Mouse (Mus musculus) embryonic facial prominence, embryonic 14.5 days (tissue): ENCODE results near the gene Scand1. TPM values are rescaled to one million over a fixed set of nuclear protein-coding genes. Genes with fewer than 3 reads are reported as not detected.
A peak's percentile ranks its signal among the peaks of the same experiment; 100 is the strongest.

Source experiments
- ATAC-seq: fragments of 200-750 bp; cut with Nextera tagmentation; 2 replicates; pipeline ENCODE4 v1.8.0; 2017; ENCODE audit warnings: low read depth, moderate number of reproducible peaks, moderate TSS enrichment
- DNase-seq: peaks from one replicate; pipeline ENCODE4 v3.0.0-alpha.2; 2015; ENCODE audit warnings: low spot score
- H3K27ac ChIP-seq: fragments of 300-500 bp; sonication (generic); replicated peaks from 2 replicates; pipeline ENCODE4 v1.5.1; 2014; ENCODE audit warnings: low read depth, mild to moderate bottlenecking, low read length, moderate library complexity
- H3K27me3 ChIP-seq: fragments of 300-500 bp; sonication (generic); replicated peaks from 2 replicates; pipeline ENCODE4 v1.6.1; 2014; ENCODE audit warnings: low read length; ENCODE audit not compliant: control insufficient read depth, insufficient read depth
- H3K36me3 ChIP-seq: fragments of 300-500 bp; sonication (generic); 2 replicates; pipeline ENCODE4 v1.6.1; 2014; ENCODE audit warnings: low read length, mixed read lengths; ENCODE audit not compliant: control insufficient read depth, insufficient read depth
- H3K4me1 ChIP-seq: fragments of 300-500 bp; sonication (generic); 2 replicates; pipeline ENCODE4 v1.6.1; 2014; ENCODE audit warnings: antibody characterized with exemption, low read length; ENCODE audit not compliant: control insufficient read depth, insufficient read depth
- H3K4me2 ChIP-seq: fragments of 300-500 bp; sonication (generic); 2 replicates; pipeline ENCODE4 v1.6.1; 2014; ENCODE audit warnings: low read depth, mild to moderate bottlenecking, low read length, moderate library complexity, mixed read lengths
- H3K4me3 ChIP-seq: fragments of 300-500 bp; sonication (generic); 2 replicates; pipeline ENCODE4 v1.5.1; 2014; ENCODE audit warnings: low read depth, mild to moderate bottlenecking, low read length
- H3K9ac ChIP-seq: fragments of 300-500 bp; sonication (generic); 2 replicates; pipeline ENCODE4 v1.6.1; 2014; ENCODE audit warnings: low read depth, mild to moderate bottlenecking, low read length, moderate library complexity, mixed read lengths
- H3K9me3 ChIP-seq: fragments of 300-500 bp; sonication (generic); 2 replicates; pipeline ENCODE4 v1.6.1; 2016; ENCODE audit warnings: low read length; ENCODE audit not compliant: control insufficient read depth
- WGBS: fragments of 180-500 bp; shearing (Covaris S2); extraction: QIAGEN DNeasy Blood & Tissue Kit; methylation state at CpG from one replicate; pipeline ENCODE4 v1.1.7; 2014; 5-methylcytosine and 5-hydroxymethylcytosine counted together
- microRNA-seq: library from miRNA; unstranded; fragments of <30 nt; microRNA quantifications from one replicate; pipeline ENCODE4, GENCODE M21; 2016; ENCODE audit warnings: borderline number of aligned reads
- polyA plus RNA-seq: library from polyadenylated mRNA; unstranded; fragments of >200 nt; fragmentation: Nextera tagmentation; extraction: Ambion mirVana; gene quantifications from 2 replicates; pipeline ENCODE4 v1.2.1, GENCODE M21; 2014

Scand1 gene
- polyA plus RNA-seq, 1 experiment from 2014 or later: 59.8 TPM

DNA sequence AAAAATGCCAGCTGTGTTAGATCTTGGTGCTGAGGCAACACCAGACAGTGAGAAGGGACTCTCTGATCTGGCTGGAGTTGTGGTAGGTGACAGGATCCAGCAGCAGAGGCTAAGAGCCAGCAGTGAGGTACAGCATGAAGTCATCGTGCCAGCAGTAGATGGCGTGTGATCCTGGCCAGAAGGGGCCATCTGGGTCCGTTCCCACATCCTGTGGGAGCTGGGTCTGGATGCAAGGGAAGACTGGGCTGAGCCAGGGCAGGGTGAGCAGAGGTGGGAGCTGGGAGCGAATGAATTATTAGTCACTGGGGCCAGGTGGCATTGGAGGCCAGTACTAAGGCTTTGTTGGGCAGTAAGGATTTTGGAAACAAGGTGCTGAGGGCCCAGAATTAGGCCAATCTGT is 31.3 kb downstream of the Scand1 start:
- no peak for ATAC-seq
- DNase-seq: no peak
- H3K4me2 ChIP-seq: no peak overlapping the region
- H3K4me1 ChIP-seq: no peaks in the 10 kb centered on the region
- 91% methylated on average over 4 of the region's 4 CpGs for WGBS
- H3K9ac ChIP-seq: no peak overlapping the region
- no peak overlapping the region for H3K4me3 ChIP-seq
- no peaks in the 10 kb centered on the region for H3K9me3 ChIP-seq
- H3K27me3 ChIP-seq: no peaks in the 10 kb centered on the region
- H3K27ac ChIP-seq: no peak overlapping the region
- peaks cover 45% of the 10 kb centered on the region for H3K36me3 ChIP-seq

DNA sequence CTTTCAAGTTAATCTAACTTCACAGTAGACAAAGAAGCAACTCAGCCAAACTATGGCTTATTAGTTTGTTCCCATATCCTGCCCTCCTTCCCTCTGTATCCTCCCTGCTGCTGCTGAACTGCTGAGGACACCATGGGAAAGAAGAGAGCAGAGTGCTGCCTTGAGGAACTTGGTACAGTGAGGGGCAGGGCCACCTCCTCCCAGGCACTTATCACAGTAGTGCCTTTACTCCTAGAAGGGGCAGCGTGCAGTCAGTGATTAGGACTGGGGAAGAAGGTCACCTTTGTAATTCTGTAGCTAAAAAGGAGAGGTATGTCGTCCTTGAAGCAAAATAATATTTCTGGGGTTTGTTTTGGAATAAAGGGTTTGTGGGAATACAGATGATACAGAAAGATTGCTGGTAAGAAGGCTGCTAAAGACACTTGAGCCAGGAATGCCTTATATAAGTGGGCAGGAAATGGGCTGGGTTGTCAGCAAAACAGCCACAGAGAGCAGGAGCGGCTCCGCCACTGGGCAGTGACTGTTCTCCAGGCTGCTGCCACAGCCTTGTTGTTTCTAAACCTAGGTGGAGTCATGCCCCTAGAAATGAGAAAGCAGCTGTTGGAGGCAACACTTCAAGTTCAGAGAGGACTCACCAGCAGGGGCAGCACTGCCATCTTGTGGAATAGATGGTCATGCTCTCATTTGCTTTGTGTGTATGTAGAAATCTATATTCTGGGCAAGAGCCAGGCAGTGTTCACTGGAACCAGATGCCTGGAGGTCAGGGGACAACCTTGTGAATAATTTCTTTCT is 34.1 kb downstream of the Scand1 start:
- H3K4me2 ChIP-seq: no peak overlapping the region
- peak; percentile 94 for DNase-seq
- H3K36me3 ChIP-seq: peaks cover 46% of the 10 kb centered on the region
- no peaks in the 10 kb centered on the region for H3K4me1 ChIP-seq
- WGBS: 52% methylated on average over 4 of the region's 4 CpGs
- no peaks in the 10 kb centered on the region for H3K27me3 ChIP-seq
- H3K4me3 ChIP-seq: no peak overlapping the region
- H3K27ac ChIP-seq: no peak overlapping the region; the same call in 1 of the 2 replicates
- H3K9me3 ChIP-seq: no peaks in the 10 kb centered on the region
- H3K9ac ChIP-seq: no peak overlapping the region
- peak; percentile 75 for ATAC-seq

GRCm38 (mm10) chr2:156272553-156272952 is 40.0 kb downstream of the Scand1 start:
- WGBS: 92% methylated on average over 6 of the region's 6 CpGs
- no peak overlapping the region for H3K4me3 ChIP-seq

DNA sequence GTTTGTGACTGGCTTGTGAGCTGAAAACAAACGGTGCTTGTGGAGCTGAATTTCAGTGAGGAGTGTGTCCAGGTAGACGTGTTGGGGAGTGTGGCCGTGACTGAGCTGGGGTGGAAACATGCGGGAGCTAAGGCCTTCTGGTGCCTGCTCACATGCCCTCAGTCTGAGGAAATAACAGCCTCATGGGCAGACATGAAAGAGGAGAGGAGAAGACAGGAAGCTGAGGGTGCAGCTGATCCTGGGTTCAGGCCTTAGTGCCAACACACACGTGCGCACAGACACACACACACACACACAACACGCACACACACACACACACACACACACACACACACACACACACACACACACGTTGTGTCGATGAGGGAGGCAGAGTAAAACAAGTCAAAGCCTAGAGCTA is 44.9 kb downstream of the Scand1 start:
- ATAC-seq (no peak), DNase-seq (no peak)
- Histone ChIP-seq H3K27me3 (no peaks in the 10 kb centered on the region), H3K36me3 (peaks cover 51% of the 10 kb centered on the region), H3K9ac (no peak overlapping the region), H3K4me2 (no peak overlapping the region), H3K27ac (no peak overlapping the region), H3K4me1 (no peaks in the 10 kb centered on the region), H3K9me3 (no peaks in the 10 kb centered on the region), H3K4me3 (no peak overlapping the region)
- 92% methylated on average over 7 of the region's 9 CpGs for WGBS

More at GRCm38 (mm10) chr2:156272553-156272952, 40.0 kb downstream of the Scand1 start:
- H3K27me3 ChIP-seq: no peaks in the 10 kb centered on the region
- no peak overlapping the region for H3K27ac ChIP-seq
- ATAC-seq (no peak), DNase-seq (no peak)
- H3K4me2 ChIP-seq: no peak overlapping the region
- no peaks in the 10 kb centered on the region for H3K4me1 ChIP-seq
- no peak overlapping the region for H3K9ac ChIP-seq
- H3K9me3 ChIP-seq: no peaks in the 10 kb centered on the region
- peaks cover 67% of the 10 kb centered on the region for H3K36me3 ChIP-seq

DNA sequence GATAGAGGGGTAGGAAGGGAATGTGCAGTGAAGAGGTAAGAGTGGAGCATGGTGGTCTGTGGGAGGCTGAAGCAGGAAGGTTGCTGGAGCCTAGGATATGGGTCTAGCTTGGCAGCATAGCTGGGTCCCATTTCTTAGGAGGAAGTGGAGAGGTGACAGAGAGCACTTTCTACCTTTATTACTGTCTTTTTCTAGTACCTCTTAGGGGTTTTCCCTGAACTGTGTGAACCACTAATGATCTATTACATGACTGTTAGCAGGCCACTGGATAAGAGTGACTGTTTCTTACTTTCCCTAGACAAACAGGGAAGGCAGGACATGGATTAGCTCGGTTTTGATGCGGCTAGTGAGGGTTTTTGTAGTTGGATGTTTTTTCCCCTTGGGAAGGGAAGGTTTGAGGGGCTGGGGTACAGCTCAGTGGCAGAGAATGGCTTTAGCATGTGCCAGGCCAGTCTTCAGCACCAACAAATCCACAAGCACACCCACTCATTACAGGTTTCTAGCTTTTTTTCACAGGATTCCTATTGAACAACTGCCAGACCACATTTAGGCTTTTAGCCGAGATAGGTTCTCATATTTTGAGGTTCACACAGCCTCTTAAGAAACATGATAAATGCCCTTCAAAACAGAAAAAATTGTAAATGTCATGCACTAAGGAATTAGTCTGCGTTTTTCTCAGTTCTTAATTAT is 49.2 kb downstream of the Scand1 start:
- DNase-seq (peak; percentile 26), ATAC-seq (no peak)
- H3K9me3 ChIP-seq: no peaks in the 10 kb centered on the region
- no peak overlapping the region for H3K4me2 ChIP-seq
- no peak overlapping the region for H3K9ac ChIP-seq
- no peaks in the 10 kb centered on the region for H3K27me3 ChIP-seq
- no peak overlapping the region for H3K4me3 ChIP-seq
- H3K36me3 ChIP-seq: peaks cover 56% of the 10 kb centered on the region
- H3K27ac ChIP-seq: no peak overlapping the region
- H3K4me1 ChIP-seq: no peaks in the 10 kb centered on the region
- WGBS: 69% methylated on average over 4 of the region's 4 CpGs

Small RNA genes within 50 kb of the gene (microRNA-seq; reads per million reads assigned to microRNA genes)
- gene Gm22759: not detected

Other genes starting within 250 kb of the Scand1 start
- 2.3 and 3.1 TPM in 2 replicates for gene Spag4, start 247.5 kb downstream of the Scand1 start, polyA plus RNA-seq
- gene Cpne1, start 200.7 kb downstream of the Scand1 start, polyA plus RNA-seq: 34.3 and 35.4 TPM in 2 replicates
- gene Rbm12, start 200.7 kb downstream of the Scand1 start, polyA plus RNA-seq: 26.2 and 27.7 TPM in 2 replicates
- 10.6 and 15.7 TPM in 2 replicates for gene Gm28036, start 185.6 kb downstream of the Scand1 start, polyA plus RNA-seq
- gene Romo1, start 168.7 kb downstream of the Scand1 start, polyA plus RNA-seq: 411 and 416 TPM in 2 replicates
- 36.0 and 40.8 TPM in 2 replicates for gene Nfs1, start 168.5 kb downstream of the Scand1 start, polyA plus RNA-seq
- 561 and 619 TPM in 2 replicates for gene Rbm39, start 132.5 kb downstream of the Scand1 start, polyA plus RNA-seq
- gene Phf20, start 116.2 kb downstream of the Scand1 start, polyA plus RNA-seq: 69.8 and 76.1 TPM in 2 replicates
- 3.8 and 3.9 TPM in 2 replicates for gene Cnbd2, start 405 bp downstream of the Scand1 start, polyA plus RNA-seq
- 4.0 and 4.7 TPM in 2 replicates for gene Epb41l1, start 108.2 kb upstream of the Scand1 start, polyA plus RNA-seq
- gene Aar2, start 234.9 kb upstream of the Scand1 start, polyA plus RNA-seq: 34.3 and 37.5 TPM in 2 replicates